Mouse (Mus musculus): ENCODE data around the gene Mad1l1.
A peak's percentile ranks its signal among the peaks of the same experiment; 100 is the strongest.

Mad1l1 gene

GRCm38 (mm10) chr5:140261313-140261712, 60.0 kb downstream of the Mad1l1 start:
- no peak for DNase-seq (ENCODE audit: low read depth)

GRCm38 (mm10) chr5:140258633-140259032, 62.7 kb downstream of the Mad1l1 start:
- no peak for DNase-seq (ENCODE audit: low read depth)

GRCm38 (mm10) chr5:140258035-140258434, 63.3 kb downstream of the Mad1l1 start:
- DNase-seq (ENCODE audit: low read depth): no peak

GRCm38 (mm10) chr5:140257439-140257838, 63.9 kb downstream of the Mad1l1 start:
- no peak for DNase-seq (ENCODE audit: low read depth)

- no peak for DNase-seq (ENCODE audit: low read depth)
These were observed 64.7 kb downstream of the Mad1l1 start for GRCm38 (mm10) chr5:140256685-140257084.

GRCm38 (mm10) chr5:140255265-140255664, 66.1 kb downstream of the Mad1l1 start:
- DNase-seq (ENCODE audit: low read depth): no peak

- DNase-seq (ENCODE audit: low read depth): no peak
These were observed 66.7 kb downstream of the Mad1l1 start for GRCm38 (mm10) chr5:140254656-140255055.

GRCm38 (mm10) chr5:140251989-140252388, 69.4 kb downstream of the Mad1l1 start:
- no peak for DNase-seq (ENCODE audit: low read depth)

- DNase-seq (ENCODE audit: low read depth): no peak
These were observed 71.0 kb downstream of the Mad1l1 start for GRCm38 (mm10) chr5:140250370-140250769.

- no peak for DNase-seq (ENCODE audit: low read depth)
These were observed 71.8 kb downstream of the Mad1l1 start for GRCm38 (mm10) chr5:140249359-140250062.

- no peak for DNase-seq (ENCODE audit: low read depth)
These were observed 73.3 kb downstream of the Mad1l1 start for GRCm38 (mm10) chr5:140248101-140248500.

GRCm38 (mm10) chr5:140240235-140240634, 81.1 kb downstream of the Mad1l1 start:
- DNase-seq (ENCODE audit: low read depth): no peak

- no peak for DNase-seq (ENCODE audit: low read depth)
These were observed 82.5 kb downstream of the Mad1l1 start for GRCm38 (mm10) chr5:140238880-140239279.

- DNase-seq (ENCODE audit: low read depth): no peak
These were observed 90.5 kb downstream of the Mad1l1 start for GRCm38 (mm10) chr5:140230818-140231217.

- DNase-seq (ENCODE audit: low read depth): no peak
These were observed 93.0 kb downstream of the Mad1l1 start for GRCm38 (mm10) chr5:140228306-140228705.

GRCm38 (mm10) chr5:140226871-140227270, 94.5 kb downstream of the Mad1l1 start:
- DNase-seq (ENCODE audit: low read depth): no peak

- no peak for DNase-seq (ENCODE audit: low read depth)
These were observed 95.5 kb downstream of the Mad1l1 start for GRCm38 (mm10) chr5:140225881-140226280.

- DNase-seq (ENCODE audit: low read depth): peak; percentile 40
These were observed 96.2 kb downstream of the Mad1l1 start for GRCm38 (mm10) chr5:140225103-140225502.

- DNase-seq (ENCODE audit: low read depth): no peak
These were observed 98.0 kb downstream of the Mad1l1 start for GRCm38 (mm10) chr5:140223070-140224053.

GRCm38 (mm10) chr5:140221016-140221650, 100.2 kb downstream of the Mad1l1 start:
- no peak for DNase-seq (ENCODE audit: low read depth)

GRCm38 (mm10) chr5:140219252-140219651, 102.1 kb downstream of the Mad1l1 start:
- no peak for DNase-seq (ENCODE audit: low read depth)

GRCm38 (mm10) chr5:140217900-140218299, 103.5 kb downstream of the Mad1l1 start:
- peak; percentile 29 for DNase-seq (ENCODE audit: low read depth)
